Mouse (Mus musculus) limb, embryonic 10.5 days (tissue): ENCODE measurements around the gene Gm29797. TPM values are rescaled to one million over a fixed set of nuclear protein-coding genes. Genes with fewer than 3 reads are reported as not detected.
A peak's percentile ranks its signal among the peaks of the same experiment; 100 is the strongest.

Experiments
- DNase-seq: peaks from one replicate; pipeline ENCODE4 v3.0.0-alpha.2; 2017; ENCODE audit warnings: low spot score
- H3K27ac ChIP-seq: fragments of 300-500 bp; sonication (generic); 2 replicates; pipeline ENCODE4 v1.5.1; 2016; ENCODE audit warnings: mild to moderate bottlenecking
- H3K27me3 ChIP-seq: fragments of 300-500 bp; sonication (generic); 2 replicates; pipeline ENCODE4 v1.6.1; 2016; ENCODE audit warnings: low read depth, mild to moderate bottlenecking; ENCODE audit not compliant: poor library complexity, severe bottlenecking
- H3K36me3 ChIP-seq: fragments of 300-500 bp; sonication (generic); 2 replicates; pipeline ENCODE4 v1.6.1; 2016; ENCODE audit warnings: mild to moderate bottlenecking, moderate library complexity
- H3K4me1 ChIP-seq: fragments of 300-500 bp; sonication (generic); 2 replicates; pipeline ENCODE4 v1.6.1; 2016
- H3K4me3 ChIP-seq: fragments of 300-500 bp; sonication (generic); 2 replicates; pipeline ENCODE4 v1.5.1; 2016; ENCODE audit warnings: mild to moderate bottlenecking, moderate library complexity
- H3K9me3 ChIP-seq: fragments of 300-500 bp; sonication (generic); replicated peaks from 2 replicates; pipeline ENCODE4 v1.6.1; 2016; ENCODE audit warnings: mild to moderate bottlenecking
- WGBS: fragments of 180-500 bp; shearing (Covaris S2); methylation state at CpG from one replicate; pipeline ENCODE4 v1.1.7; 2016; 5-methylcytosine and 5-hydroxymethylcytosine counted together
- polyA plus RNA-seq: library from polyadenylated mRNA; unstranded; fragments of >200 nt; fragmentation: Nextera tagmentation; extraction: Ambion mirVana; gene quantifications from 2 replicates; pipeline ENCODE4 v1.2.1, GENCODE M21; 2016

Gene Gm29797
- polyA plus RNA-seq, 1 experiment from 2014 or later = 0.39 TPM

- H3K9me3 ChIP-seq = no peaks in the 10 kb centered on the region
- peaks cover 53% of the 10 kb centered on the region for H3K36me3 ChIP-seq
- 87% methylated on average over 7 of the region's 7 CpGs for WGBS
- DNase-seq = no peak
- no peak overlapping the region for H3K4me3 ChIP-seq
- peaks cover 57% of the 10 kb centered on the region for H3K4me1 ChIP-seq
- no peak overlapping the region for H3K27ac ChIP-seq
- no peaks in the 10 kb centered on the region for H3K27me3 ChIP-seq
Observed at GRCm38 (mm10) chr2:181658528-181658927, 1.7 kb downstream of the Gm29797 start.

GRCm38 (mm10) chr2:181658930-181659555, 2.2 kb downstream of the Gm29797 start:
- Histone ChIP-seq H3K36me3 (peaks cover 48% of the 10 kb centered on the region), H3K27ac (peak overlapping the region; percentile 73; the same call in 1 of the 2 replicates), H3K9me3 (no peaks in the 10 kb centered on the region), H3K4me1 (peaks cover 62% of the 10 kb centered on the region), H3K27me3 (no peaks in the 10 kb centered on the region), H3K4me3 (no peak overlapping the region)
- WGBS = 39% methylated on average over 17 of the region's 17 CpGs
- DNase-seq = peak; percentile 47

- Histone ChIP-seq H3K27ac (peak overlapping the region; percentile 73), H3K4me1 (peaks cover 63% of the 10 kb centered on the region), H3K4me3 (no peak overlapping the region), H3K36me3 (peaks cover 42% of the 10 kb centered on the region), H3K27me3 (no peaks in the 10 kb centered on the region), H3K9me3 (no peaks in the 10 kb centered on the region)
- DNase-seq = peak; percentile 69
- WGBS = 11% methylated on average over 9 of the region's 9 CpGs
Observed at GRCm38 (mm10) chr2:181659609-181660055, 2.8 kb downstream of the Gm29797 start.

GRCm38 (mm10) chr2:181662620-181663297, 5.9 kb downstream of the Gm29797 start:
- H3K9me3 ChIP-seq = no peaks in the 10 kb centered on the region
- H3K4me3 ChIP-seq = no peak overlapping the region
- DNase-seq = no peak
- 84% methylated on average over 3 of the region's 3 CpGs for WGBS
- H3K36me3 ChIP-seq = peaks cover 12% of the 10 kb centered on the region; the same call in 1 of the 2 replicates
- peaks cover 52% of the 10 kb centered on the region for H3K4me1 ChIP-seq
- H3K27ac ChIP-seq = peak overlapping the region; percentile 66
- H3K27me3 ChIP-seq = peaks cover 10% of the 10 kb centered on the region

GRCm38 (mm10) chr2:181663298-181663630, 6.4 kb downstream of the Gm29797 start:
- DNase-seq = no peak
- Histone ChIP-seq H3K36me3 (peaks cover 7% of the 10 kb centered on the region; the same call in 1 of the 2 replicates), H3K4me3 (no peak overlapping the region), H3K4me1 (peaks cover 50% of the 10 kb centered on the region), H3K9me3 (no peaks in the 10 kb centered on the region), H3K27ac (peak overlapping the region; percentile 66), H3K27me3 (peaks cover 15% of the 10 kb centered on the region)
- WGBS = 22% methylated on average over 4 of the region's 4 CpGs

GRCm38 (mm10) chr2:181670285-181670912, 13.6 kb downstream of the Gm29797 start:
- peak overlapping the region; percentile 80 for H3K27ac ChIP-seq
- H3K36me3 ChIP-seq = no peaks in the 10 kb centered on the region
- peak; percentile 61 for DNase-seq
- WGBS = 2% methylated on average over 55 of the region's 56 CpGs
- H3K9me3 ChIP-seq = no peaks in the 10 kb centered on the region
- H3K27me3 ChIP-seq = peaks cover 80% of the 10 kb centered on the region
- peaks cover 43% of the 10 kb centered on the region for H3K4me1 ChIP-seq
- H3K4me3 ChIP-seq = peak overlapping the region; percentile 52

- peak; percentile 72 for DNase-seq
- Histone ChIP-seq H3K4me3 (peak overlapping the region; percentile 52), H3K36me3 (no peaks in the 10 kb centered on the region), H3K4me1 (peaks cover 48% of the 10 kb centered on the region), H3K27me3 (peaks cover 80% of the 10 kb centered on the region), H3K27ac (peak overlapping the region; percentile 80), H3K9me3 (no peaks in the 10 kb centered on the region)
- under 1% methylated on average over 41 of the region's 41 CpGs for WGBS
Observed at GRCm38 (mm10) chr2:181670913-181671311, 14.1 kb downstream of the Gm29797 start.

GRCm38 (mm10) chr2:181671326-181671725, 14.5 kb downstream of the Gm29797 start, which contains the start of gene Sox18:
Gene Sox18, minus strand, starts transcription at chr2:181671640.
- peaks cover 80% of the 10 kb centered on the region for H3K27me3 ChIP-seq
- H3K4me3 ChIP-seq = peak within 1 kb of the TSS; percentile 52
- WGBS = under 1% methylated on average over 43 of the region's 43 CpGs
- no peak for DNase-seq
- no peaks in the 10 kb centered on the region for H3K9me3 ChIP-seq
- H3K36me3 ChIP-seq = no peaks in the 10 kb centered on the region
- peak within 1 kb of the TSS; percentile 80 for H3K27ac ChIP-seq
- H3K4me1 ChIP-seq = peaks cover 52% of the 10 kb centered on the region

- Histone ChIP-seq H3K9me3 (no peaks in the 10 kb centered on the region), H3K4me1 (peaks cover 58% of the 10 kb centered on the region), H3K27ac (no peak overlapping the region), H3K27me3 (peaks cover 77% of the 10 kb centered on the region), H3K36me3 (no peaks in the 10 kb centered on the region), H3K4me3 (peak overlapping the region; percentile 52; the same call in 1 of the 2 replicates)
- no peak for DNase-seq
- 23% methylated on average over 7 of the region's 7 CpGs for WGBS
Observed at GRCm38 (mm10) chr2:181671984-181672383, 15.2 kb downstream of the Gm29797 start.

- peaks cover 62% of the 10 kb centered on the region for H3K27me3 ChIP-seq
- H3K4me1 ChIP-seq = peaks cover 61% of the 10 kb centered on the region
- H3K36me3 ChIP-seq = no peaks in the 10 kb centered on the region
- H3K9me3 ChIP-seq = no peaks in the 10 kb centered on the region
- H3K27ac ChIP-seq = peak overlapping the region; percentile 46; the same call in 1 of the 2 replicates
- no peak for DNase-seq
- 79% methylated on average over 1 of the region's 1 CpGs for WGBS
- H3K4me3 ChIP-seq = no peak overlapping the region
Observed at GRCm38 (mm10) chr2:181673501-181673900, 16.7 kb downstream of the Gm29797 start.

- peaks cover 72% of the 10 kb centered on the region for H3K4me1 ChIP-seq
- H3K27ac ChIP-seq = peak overlapping the region; percentile 85
- peak overlapping the region; percentile 42; the same call in 1 of the 2 replicates for H3K4me3 ChIP-seq
- H3K36me3 ChIP-seq = no peaks in the 10 kb centered on the region
- no peak for DNase-seq
- H3K27me3 ChIP-seq = peaks cover 48% of the 10 kb centered on the region
- H3K9me3 ChIP-seq = no peaks in the 10 kb centered on the region
- 77% methylated on average over 4 of the region's 4 CpGs for WGBS
Observed at GRCm38 (mm10) chr2:181674934-181675333, 18.1 kb downstream of the Gm29797 start.

- peak; percentile 72 for DNase-seq
- Histone ChIP-seq H3K27ac (peak overlapping the region; percentile 85), H3K36me3 (no peaks in the 10 kb centered on the region), H3K27me3 (peaks cover 42% of the 10 kb centered on the region), H3K4me3 (peak overlapping the region; percentile 42), H3K9me3 (no peaks in the 10 kb centered on the region), H3K4me1 (peaks cover 69% of the 10 kb centered on the region)
- under 1% methylated on average over 14 of the region's 14 CpGs for WGBS
Observed at GRCm38 (mm10) chr2:181675454-181675853, 18.6 kb downstream of the Gm29797 start.

- Histone ChIP-seq H3K9me3 (no peaks in the 10 kb centered on the region), H3K4me1 (peaks cover 66% of the 10 kb centered on the region), H3K36me3 (no peaks in the 10 kb centered on the region), H3K4me3 (no peak overlapping the region), H3K27me3 (peaks cover 33% of the 10 kb centered on the region), H3K27ac (peak overlapping the region; percentile 85)
- 77% methylated on average over 2 of the region's 2 CpGs for WGBS
- DNase-seq = no peak
Observed at GRCm38 (mm10) chr2:181676424-181676823, 19.6 kb downstream of the Gm29797 start.
